Mouse (Mus musculus) lung, embryonic 14.5 days (tissue): Measurements from ENCODE around the gene Iqcf3. TPM values are rescaled to one million over a fixed set of nuclear protein-coding genes. Genes with fewer than 3 reads are reported as not detected.

Experiments used
- ATAC-seq: fragments of 200-750 bp; cut with Nextera tagmentation; 2 replicates; pipeline ENCODE4 v1.8.0; 2017; ENCODE audit warnings: mild to moderate bottlenecking, moderate TSS enrichment, moderate library complexity; ENCODE audit not compliant: insufficient read depth
- DNase-seq: peaks from one replicate; pipeline ENCODE4 v3.0.0-alpha.2; 2015
- H3K27ac ChIP-seq: fragments of 300-500 bp; sonication (generic); 2 replicates; pipeline ENCODE4 v1.5.1; 2014; ENCODE audit warnings: low read depth, mild to moderate bottlenecking, moderate library complexity
- H3K27me3 ChIP-seq: fragments of 300-500 bp; sonication (generic); 2 replicates; pipeline ENCODE4 v1.6.1; 2014; ENCODE audit warnings: low read length, control low read depth; ENCODE audit not compliant: insufficient read depth
- H3K36me3 ChIP-seq: fragments of 300-500 bp; sonication (generic); 2 replicates; pipeline ENCODE4 v1.6.1; 2014; ENCODE audit warnings: control low read depth; ENCODE audit not compliant: insufficient read depth
- H3K4me1 ChIP-seq: fragments of 300-500 bp; sonication (generic); 2 replicates; pipeline ENCODE4 v1.6.1; 2014; ENCODE audit warnings: antibody characterized with exemption, control low read depth; ENCODE audit not compliant: insufficient read depth
- H3K4me2 ChIP-seq: fragments of 300-500 bp; sonication (generic); 2 replicates; pipeline ENCODE4 v1.6.1; 2014; ENCODE audit warnings: mild to moderate bottlenecking
- H3K4me3 ChIP-seq: fragments of 300-500 bp; sonication (generic); 2 replicates; pipeline ENCODE4 v1.5.1; 2014; ENCODE audit warnings: low read depth, low read length
- H3K9ac ChIP-seq: fragments of 300-500 bp; sonication (generic); 2 replicates; pipeline ENCODE4 v1.6.1; 2014
- H3K9me3 ChIP-seq: fragments of 300-500 bp; sonication (generic); 2 replicates; pipeline ENCODE4 v1.6.1; 2016; ENCODE audit warnings: low read depth, low read length, control low read depth
- CTCF ChIP-seq: IDR thresholded peaks from 2 replicates; pipeline ENCODE4 v1.5.1; 2016; ENCODE audit warnings: antibody characterized with exemption, low read depth
- WGBS: fragments of 180-500 bp; shearing (Covaris S2); extraction: QIAGEN DNeasy Blood & Tissue Kit; methylation state at CpG from one replicate; pipeline ENCODE4 v1.1.7; 2014; 5-methylcytosine and 5-hydroxymethylcytosine counted together
- polyA plus RNA-seq: library from polyadenylated mRNA; unstranded; fragments of >200 nt; fragmentation: Nextera tagmentation; extraction: Ambion mirVana; gene quantifications from 2 replicates; pipeline ENCODE4 v1.2.1, GENCODE M21; 2014

Gene Iqcf3
- polyA plus RNA-seq, 1 experiment from 2014 or later: not detected

DNA sequence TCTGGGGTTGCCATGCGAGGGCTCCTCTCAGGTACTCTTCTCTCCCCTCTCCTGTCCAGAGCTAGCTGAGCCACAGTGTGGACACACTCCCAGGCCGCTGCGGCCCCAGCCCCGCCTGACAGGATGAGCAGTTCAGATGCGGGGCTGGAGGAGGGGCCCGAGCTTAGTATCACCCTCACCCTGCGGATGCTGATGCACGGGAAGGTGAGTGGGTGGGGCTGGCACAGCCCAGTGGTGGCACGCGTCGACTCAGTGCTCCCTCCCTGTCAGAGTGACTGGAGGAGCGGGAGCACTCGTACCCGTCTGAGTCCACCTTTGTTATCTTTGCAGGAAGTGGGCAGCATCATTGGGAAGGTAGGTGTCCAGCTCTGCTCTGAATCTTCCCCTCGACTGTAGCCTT, 101.5 kb downstream of the Iqcf3 start:
- 71% methylated on average over 15 of the region's 15 CpGs for WGBS
- Histone ChIP-seq H3K4me3 (no peak overlapping the region), H3K36me3 (peaks cover 53% of the 10 kb centered on the region), H3K9ac (no peak overlapping the region), H3K4me1 (peaks cover 20% of the 10 kb centered on the region), H3K9me3 (no peaks in the 10 kb centered on the region), H3K27me3 (no peaks in the 10 kb centered on the region), H3K27ac (no peak overlapping the region), H3K4me2 (no peak overlapping the region)
- DNase-seq (no peak), ATAC-seq (no peak)
- no peak for TF ChIP-seq CTCF

DNA sequence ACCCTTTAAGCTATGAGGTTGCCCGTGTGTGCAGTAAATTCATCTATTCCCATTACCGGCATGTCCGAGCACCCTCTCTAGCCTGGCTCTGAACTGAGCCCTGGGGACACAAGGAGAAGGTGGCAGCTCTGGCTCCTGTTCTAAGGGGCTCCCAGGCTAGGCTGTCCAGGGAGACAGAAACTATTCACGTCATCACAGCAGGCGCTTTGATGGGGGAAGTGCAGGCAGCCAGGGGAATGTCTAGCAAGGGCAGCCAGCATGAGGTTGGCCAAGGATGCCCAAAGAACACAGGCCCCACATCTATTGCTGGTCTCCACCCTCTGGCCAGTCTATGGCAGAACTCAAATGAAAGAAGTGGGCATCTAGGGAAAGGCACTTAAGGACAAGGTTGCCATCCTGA, 103.5 kb downstream of the Iqcf3 start:
- H3K9ac ChIP-seq: no peak overlapping the region
- no peaks in the 10 kb centered on the region for H3K27me3 ChIP-seq
- H3K4me1 ChIP-seq: peaks cover 26% of the 10 kb centered on the region
- DNase-seq (no peak), ATAC-seq (no peak)
- H3K4me3 ChIP-seq: no peak overlapping the region
- no peaks in the 10 kb centered on the region for H3K9me3 ChIP-seq
- 75% methylated on average over 5 of the region's 5 CpGs for WGBS
- no peak for TF ChIP-seq CTCF
- peaks cover 36% of the 10 kb centered on the region for H3K36me3 ChIP-seq
- no peak overlapping the region for H3K27ac ChIP-seq
- H3K4me2 ChIP-seq: no peak overlapping the region

DNA sequence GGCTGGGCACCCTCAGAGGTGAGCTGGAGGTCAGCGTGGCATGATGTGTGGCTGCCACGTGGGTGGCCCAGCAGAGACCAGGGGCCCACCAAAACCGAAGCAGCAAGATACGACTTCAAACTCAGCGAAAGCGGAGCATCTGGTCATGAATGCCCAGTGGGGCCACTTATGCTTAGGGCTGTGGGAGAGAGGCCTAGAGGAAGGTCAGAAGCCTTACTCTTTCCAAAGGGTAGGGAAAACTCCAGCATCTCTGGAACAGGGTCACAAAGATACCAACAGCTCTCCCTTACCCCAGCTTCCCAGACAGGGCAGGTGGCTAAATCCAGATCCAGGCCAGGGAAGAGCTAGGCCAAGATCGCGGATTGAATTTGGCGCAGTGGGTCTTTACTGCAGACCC, 104.3 kb downstream of the Iqcf3 start:
- peaks cover 32% of the 10 kb centered on the region for H3K4me1 ChIP-seq
- H3K9ac ChIP-seq: peak overlapping the region; percentile 33
- H3K36me3 ChIP-seq: peaks cover 30% of the 10 kb centered on the region
- peak overlapping the region; percentile 97 for H3K4me2 ChIP-seq
- peak overlapping the region; percentile 91 for H3K27ac ChIP-seq
- no peaks in the 10 kb centered on the region for H3K9me3 ChIP-seq
- DNase-seq: no peak
- WGBS: 40% methylated on average over 9 of the region's 9 CpGs
- H3K27me3 ChIP-seq: no peaks in the 10 kb centered on the region
- peak overlapping the region; percentile 3; the same call in 1 of the 2 replicates for H3K4me3 ChIP-seq
- no peak for ATAC-seq
- TF ChIP-seq CTCF: no peak

DNA sequence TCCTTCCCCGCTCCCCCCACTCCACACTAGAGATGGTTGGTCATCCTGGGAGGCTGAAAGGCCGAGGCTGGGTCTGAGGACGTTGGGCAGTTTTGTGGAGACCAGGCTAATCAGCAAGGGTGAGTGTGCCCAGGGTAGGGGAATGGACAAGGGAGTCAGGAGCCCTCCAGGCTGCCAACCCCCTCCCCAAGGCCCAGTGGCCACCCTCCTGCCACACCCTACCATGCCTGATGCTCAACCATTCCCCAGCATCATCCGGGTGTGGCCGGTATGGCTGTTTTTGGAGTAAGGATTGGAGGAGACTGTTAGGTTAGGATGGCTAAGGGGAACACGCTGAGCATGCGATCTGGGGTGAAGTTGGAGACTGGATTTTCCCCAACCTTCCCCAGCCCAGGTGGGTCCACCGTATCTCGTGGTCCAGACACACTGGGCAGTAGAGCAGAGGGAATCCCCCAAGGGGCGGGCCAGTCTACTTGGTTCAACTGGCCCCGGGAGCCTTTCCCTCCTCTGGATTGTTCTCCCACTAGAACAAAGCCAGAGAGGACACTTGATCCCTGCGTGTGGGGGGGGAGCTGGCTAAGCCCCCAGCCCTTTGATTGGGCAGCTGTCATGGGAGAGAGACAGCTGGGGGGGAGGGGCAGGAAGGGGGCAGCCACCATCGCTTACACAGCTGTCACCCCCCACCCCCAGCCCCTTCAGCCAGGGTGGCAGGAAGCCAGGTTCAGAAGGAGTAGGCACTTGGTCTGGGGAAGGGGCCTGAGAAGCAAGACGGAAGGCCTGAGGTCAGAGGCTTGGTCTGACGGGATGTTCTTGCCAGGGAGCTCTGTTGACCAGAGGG, 104.9 kb downstream of the Iqcf3 start:
- Histone ChIP-seq H3K27me3 (no peaks in the 10 kb centered on the region), H3K9me3 (no peaks in the 10 kb centered on the region), H3K36me3 (peaks cover 24% of the 10 kb centered on the region; the same call in 1 of the 2 replicates), H3K9ac (peak overlapping the region; percentile 73), H3K4me1 (peaks cover 33% of the 10 kb centered on the region), H3K27ac (peak overlapping the region; percentile 91), H3K4me3 (peak overlapping the region; percentile 69), H3K4me2 (peak overlapping the region; percentile 97)
- peak; percentile 74 for DNase-seq
- WGBS: 23% methylated on average over 15 of the region's 15 CpGs
- ATAC-seq: peak; percentile 22; the same call in 1 of the 2 replicates
- TF ChIP-seq CTCF: no peak

DNA sequence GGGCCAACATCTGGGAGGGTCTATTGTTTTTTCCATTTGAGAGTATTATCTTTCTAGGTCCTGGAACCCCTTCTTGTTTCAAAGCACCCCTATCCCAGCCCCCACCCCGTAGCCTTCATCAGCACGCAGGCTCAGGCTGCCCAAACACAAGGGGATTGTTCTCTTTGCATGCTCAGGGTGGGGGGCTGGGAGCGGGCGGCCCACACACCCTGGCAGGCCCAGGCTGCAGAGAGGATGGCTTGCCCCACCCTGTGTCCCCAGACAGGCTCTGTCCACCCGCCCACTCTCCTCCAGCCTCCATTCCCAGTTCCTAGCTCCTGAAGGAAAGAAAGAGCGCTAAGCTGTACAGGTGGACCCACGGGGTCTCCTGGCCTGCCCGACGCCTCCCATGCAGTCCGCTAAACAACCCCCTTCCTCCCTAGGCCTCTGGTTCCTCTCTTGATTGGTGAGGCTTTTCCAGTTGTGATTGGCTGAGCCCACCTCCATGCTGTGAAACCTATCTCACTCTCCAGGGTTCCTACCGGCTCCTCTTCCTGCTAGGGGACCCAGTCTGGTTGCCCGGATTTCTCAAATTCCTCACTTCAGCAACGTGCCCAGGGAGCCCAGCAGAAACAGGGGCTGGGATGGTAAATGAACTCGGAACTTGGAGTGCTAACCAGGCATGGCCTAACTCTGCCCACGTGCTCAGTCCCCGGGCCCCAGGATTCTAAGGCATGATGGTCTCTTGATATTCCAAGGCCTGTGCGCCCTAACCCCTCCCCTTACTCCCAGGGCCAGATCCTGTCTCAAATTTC, 106.3 kb downstream of the Iqcf3 start:
- peaks cover 10% of the 10 kb centered on the region; the same call in 1 of the 2 replicates for H3K36me3 ChIP-seq
- H3K9me3 ChIP-seq: no peaks in the 10 kb centered on the region
- no peaks in the 10 kb centered on the region for H3K27me3 ChIP-seq
- H3K4me1 ChIP-seq: peaks cover 47% of the 10 kb centered on the region
- TF ChIP-seq CTCF: no peak
- peak overlapping the region; percentile 91 for H3K27ac ChIP-seq
- DNase-seq: peak; percentile 66
- peak overlapping the region; percentile 73 for H3K9ac ChIP-seq
- H3K4me3 ChIP-seq: peak overlapping the region; percentile 69
- peak overlapping the region; percentile 97 for H3K4me2 ChIP-seq
- WGBS: 1% methylated on average over 17 of the region's 17 CpGs
- ATAC-seq: peak; percentile 15; the same call in 1 of the 2 replicates

DNA sequence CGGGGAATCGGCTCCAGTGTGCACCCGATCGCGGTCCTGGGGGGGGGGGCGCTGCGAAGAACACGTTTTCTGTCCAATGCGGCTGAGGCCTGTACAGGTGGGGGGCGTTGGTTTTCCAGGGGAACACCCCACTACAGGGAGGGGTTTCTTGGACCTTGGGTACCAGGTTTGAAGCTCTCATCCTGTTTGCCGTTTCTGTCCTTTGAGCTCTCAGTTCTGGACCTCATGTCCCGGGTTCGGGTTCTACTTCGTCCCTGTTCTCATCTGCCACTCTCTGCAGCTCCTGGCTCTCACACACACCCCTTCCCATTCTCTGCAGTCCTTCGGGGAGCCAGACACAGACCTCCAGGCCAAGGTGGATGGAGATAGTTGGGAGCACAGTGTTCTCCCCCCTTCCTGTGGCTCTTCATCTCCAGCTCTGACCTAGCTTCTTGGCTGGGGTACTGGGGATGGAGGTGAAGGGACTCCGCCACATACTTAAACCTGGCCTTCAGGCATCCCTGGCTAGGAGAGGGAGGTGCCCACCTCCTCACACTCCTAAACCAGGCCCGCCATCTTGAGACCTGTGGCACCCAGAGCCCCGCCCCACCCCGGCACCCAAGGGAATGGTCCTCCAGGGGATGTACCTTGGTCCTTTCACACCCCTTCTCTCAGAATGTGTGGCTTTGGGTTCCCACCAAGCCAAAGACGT, 107.2 kb downstream of the Iqcf3 start:
- WGBS: under 1% methylated on average over 20 of the region's 20 CpGs
- H3K9ac ChIP-seq: peak overlapping the region; percentile 73
- no peak for TF ChIP-seq CTCF
- peak overlapping the region; percentile 69 for H3K4me3 ChIP-seq
- peaks cover 6% of the 10 kb centered on the region; the same call in 1 of the 2 replicates for H3K36me3 ChIP-seq
- H3K4me1 ChIP-seq: peaks cover 50% of the 10 kb centered on the region
- no peaks in the 10 kb centered on the region for H3K27me3 ChIP-seq
- peak overlapping the region; percentile 97 for H3K4me2 ChIP-seq
- H3K27ac ChIP-seq: peak overlapping the region; percentile 91
- DNase-seq (no peak), ATAC-seq (peak; percentile 4)
- H3K9me3 ChIP-seq: no peaks in the 10 kb centered on the region
